Mouse (Mus musculus): ENCODE measurements around the gene Cga. TPM values are rescaled to one million over a fixed set of nuclear protein-coding genes. Genes with fewer than 3 reads are reported as not detected.
A peak's percentile ranks its signal among the peaks of the same experiment; 100 is the strongest.
"Not testable (repeated sequence)": the region's sequence is repeated elsewhere in the genome, so short reads cannot be mapped to it uniquely, and the experiment has no call there.

Cga gene
- polyA plus RNA-seq, 1 experiment = 1.00 TPM

DNA sequence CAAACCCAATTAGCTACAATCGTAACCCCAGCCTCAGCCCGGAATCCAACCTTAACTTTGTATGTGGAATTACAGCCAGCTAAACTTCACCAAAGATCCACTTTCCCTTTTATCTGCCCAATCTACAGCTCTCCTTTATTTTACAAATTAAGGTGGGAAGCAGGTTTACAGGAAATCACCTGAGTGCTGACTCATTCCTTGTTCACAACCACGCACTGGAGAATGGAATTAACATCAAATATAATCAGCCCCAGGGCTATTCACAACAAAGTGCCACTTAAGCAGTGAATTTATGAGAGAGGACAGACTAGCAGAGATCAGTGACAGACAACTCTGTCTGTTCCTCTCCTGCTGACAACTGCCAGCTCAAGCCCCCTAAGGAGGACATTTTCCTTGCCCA lies 17.8 kb downstream of the Cga start:
- Histone ChIP-seq H3K36me3 (ENCODE audit: control insufficient read depth, insufficient read depth, low read length) (no peaks in the 10 kb centered on the region), H3K27ac (ENCODE audit: control insufficient read depth, insufficient read depth, low read length) (no peak overlapping the region), H3K4me3 (ENCODE audit: control insufficient read depth, insufficient read depth, low read length) (no peak overlapping the region), H3K4me1 (replicated peaks; ENCODE audit: control insufficient read depth, insufficient read depth, low read length) (no peaks in the 10 kb centered on the region), H3K27me3 (ENCODE audit: control insufficient read depth, insufficient read depth, low read length) (no peaks in the 10 kb centered on the region)
- no peak for DNase-seq
- TF ChIP-seq CTCF (IDR thresholded peaks at IDR 0.05; ENCODE audit: borderline replicate concordance, control insufficient read depth, extremely low read depth, insufficient read depth, low read length, poor library complexity) (no peak), POLR2A (IDR thresholded peaks at IDR 0.05; ENCODE audit: control insufficient read depth, extremely low read depth, insufficient read depth, low read length, poor library complexity) (no peak)
- 70% methylated on average over 3 of the region's 3 CpGs for WGBS

DNA sequence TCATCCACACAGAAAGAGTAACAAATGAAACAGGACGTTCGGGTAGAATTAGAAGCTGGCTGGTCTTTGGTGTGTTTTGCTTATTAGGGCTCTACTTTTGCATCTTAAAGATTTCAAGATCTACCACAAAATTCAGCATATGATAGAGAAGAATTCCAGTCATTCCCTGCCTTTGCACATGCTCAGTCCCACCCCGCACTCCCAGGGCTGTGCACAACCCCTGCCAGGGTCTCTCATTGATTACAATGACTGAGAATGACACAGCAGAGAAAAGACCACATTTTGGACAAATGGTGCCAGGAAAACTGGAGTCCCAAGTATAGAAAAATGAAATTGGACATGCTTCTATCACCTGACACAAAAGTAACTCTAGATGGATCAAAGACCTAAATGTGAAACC lies 18.6 kb downstream of the Cga start:
- 88% methylated on average over 3 of the region's 3 CpGs for WGBS
- H3K27me3 ChIP-seq (ENCODE audit: control insufficient read depth, insufficient read depth, low read length) = no peaks in the 10 kb centered on the region
- DNase-seq = no peak

GRCm38 (mm10) chr4:34917400-34917799 lies 23.8 kb downstream of the Cga start:
- no peaks in the 10 kb centered on the region for H3K4me1 ChIP-seq (replicated peaks; ENCODE audit: control insufficient read depth, insufficient read depth, low read length)
- TF ChIP-seq POLR2A (IDR thresholded peaks at IDR 0.05; ENCODE audit: control insufficient read depth, extremely low read depth, insufficient read depth, low read length, poor library complexity) (no peak), CTCF (IDR thresholded peaks at IDR 0.05; ENCODE audit: borderline replicate concordance, control insufficient read depth, extremely low read depth, insufficient read depth, low read length, poor library complexity) (no peak)
- 95% methylated on average over 7 of the region's 7 CpGs for WGBS
- no peak overlapping the region for H3K4me3 ChIP-seq (ENCODE audit: control insufficient read depth, insufficient read depth, low read length)
- no peak for DNase-seq
- no peaks in the 10 kb centered on the region for H3K27me3 ChIP-seq (ENCODE audit: control insufficient read depth, insufficient read depth, low read length)
- no peak overlapping the region for H3K27ac ChIP-seq (ENCODE audit: control insufficient read depth, insufficient read depth, low read length)
- H3K36me3 ChIP-seq (ENCODE audit: control insufficient read depth, insufficient read depth, low read length) = no peaks in the 10 kb centered on the region

More for the DNA sequence above, 18.6 kb downstream of the Cga start:
- Histone ChIP-seq H3K36me3 (ENCODE audit: control insufficient read depth, insufficient read depth, low read length) (no peaks in the 10 kb centered on the region), H3K4me3 (ENCODE audit: control insufficient read depth, insufficient read depth, low read length) (no peak overlapping the region), H3K27ac (ENCODE audit: control insufficient read depth, insufficient read depth, low read length) (no peak overlapping the region), H3K4me1 (replicated peaks; ENCODE audit: control insufficient read depth, insufficient read depth, low read length) (no peaks in the 10 kb centered on the region)
- TF ChIP-seq CTCF (IDR thresholded peaks at IDR 0.05; ENCODE audit: borderline replicate concordance, control insufficient read depth, extremely low read depth, insufficient read depth, low read length, poor library complexity) = no peak
- no peak for TF ChIP-seq POLR2A (IDR thresholded peaks at IDR 0.05; ENCODE audit: control insufficient read depth, extremely low read depth, insufficient read depth, low read length, poor library complexity)

GRCm38 (mm10) chr4:34922177-34922870 lies 28.7 kb downstream of the Cga start:
- TF ChIP-seq CTCF (IDR thresholded peaks at IDR 0.05; ENCODE audit: borderline replicate concordance, control insufficient read depth, extremely low read depth, insufficient read depth, low read length, poor library complexity) (no peak), POLR2A (IDR thresholded peaks at IDR 0.05; ENCODE audit: control insufficient read depth, extremely low read depth, insufficient read depth, low read length, poor library complexity) (no peak)
- DNase-seq = peak; percentile 47
- Histone ChIP-seq H3K4me1 (replicated peaks; ENCODE audit: control insufficient read depth, insufficient read depth, low read length) (no peaks in the 10 kb centered on the region), H3K36me3 (ENCODE audit: control insufficient read depth, insufficient read depth, low read length) (no peaks in the 10 kb centered on the region), H3K4me3 (ENCODE audit: control insufficient read depth, insufficient read depth, low read length) (no peak overlapping the region), H3K27me3 (ENCODE audit: control insufficient read depth, insufficient read depth, low read length) (no peaks in the 10 kb centered on the region), H3K27ac (ENCODE audit: control insufficient read depth, insufficient read depth, low read length) (no peak overlapping the region)
- 75% methylated on average over 6 of the region's 6 CpGs for WGBS

DNA sequence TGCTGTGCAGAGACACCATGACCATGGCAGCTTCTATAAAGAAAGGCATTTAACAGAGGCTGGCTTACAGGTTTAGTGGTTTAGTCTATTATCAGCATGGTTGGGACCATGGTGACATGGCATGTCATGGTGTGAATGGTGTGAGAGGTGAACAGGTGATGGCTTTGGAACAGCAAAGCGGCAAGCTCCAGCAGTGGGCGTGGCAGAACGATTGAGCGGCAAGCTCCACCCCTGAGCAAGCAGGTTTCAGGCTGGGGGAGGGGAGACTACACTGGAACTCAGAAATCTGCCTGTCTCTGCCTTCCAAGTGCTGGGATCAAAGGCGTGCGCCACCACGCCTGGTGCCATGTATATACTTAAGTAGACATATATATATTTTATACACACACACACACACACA lies 34.8 kb downstream of the Cga start:
- not testable (repeated sequence) for DNase-seq; H3K27me3 ChIP-seq (ENCODE audit: control insufficient read depth, insufficient read depth, low read length); H3K4me3 ChIP-seq (ENCODE audit: control insufficient read depth, insufficient read depth, low read length); H3K36me3 ChIP-seq (ENCODE audit: control insufficient read depth, insufficient read depth, low read length); H3K4me1 ChIP-seq (replicated peaks; ENCODE audit: control insufficient read depth, insufficient read depth, low read length); H3K27ac ChIP-seq (ENCODE audit: control insufficient read depth, insufficient read depth, low read length)
- 91% methylated on average over 7 of the region's 7 CpGs for WGBS

- Histone ChIP-seq H3K4me1 (replicated peaks; ENCODE audit: control insufficient read depth, insufficient read depth, low read length) (no peaks in the 10 kb centered on the region), H3K27ac (ENCODE audit: control insufficient read depth, insufficient read depth, low read length) (no peak overlapping the region), H3K4me3 (ENCODE audit: control insufficient read depth, insufficient read depth, low read length) (no peak overlapping the region), H3K27me3 (ENCODE audit: control insufficient read depth, insufficient read depth, low read length) (no peaks in the 10 kb centered on the region), H3K36me3 (ENCODE audit: control insufficient read depth, insufficient read depth, low read length) (no peaks in the 10 kb centered on the region)
- TF ChIP-seq POLR2A (IDR thresholded peaks at IDR 0.05; ENCODE audit: control insufficient read depth, extremely low read depth, insufficient read depth, low read length, poor library complexity) (no peak), CTCF (IDR thresholded peaks at IDR 0.05; ENCODE audit: borderline replicate concordance, control insufficient read depth, extremely low read depth, insufficient read depth, low read length, poor library complexity) (no peak)
- WGBS = 96% methylated on average over 25 of the region's 25 CpGs
- DNase-seq = no peak
Measured at GRCm38 (mm10) chr4:34941046-34941445, 47.5 kb downstream of the Cga start.

- Histone ChIP-seq H3K4me1 (replicated peaks; ENCODE audit: control insufficient read depth, insufficient read depth, low read length) (no peaks in the 10 kb centered on the region), H3K4me3 (ENCODE audit: control insufficient read depth, insufficient read depth, low read length) (no peak overlapping the region), H3K36me3 (ENCODE audit: control insufficient read depth, insufficient read depth, low read length) (no peaks in the 10 kb centered on the region), H3K27ac (ENCODE audit: control insufficient read depth, insufficient read depth, low read length) (no peak overlapping the region), H3K27me3 (ENCODE audit: control insufficient read depth, insufficient read depth, low read length) (no peaks in the 10 kb centered on the region)
- TF ChIP-seq CTCF (IDR thresholded peaks at IDR 0.05; ENCODE audit: borderline replicate concordance, control insufficient read depth, extremely low read depth, insufficient read depth, low read length, poor library complexity) = no peak
- TF ChIP-seq POLR2A (IDR thresholded peaks at IDR 0.05; ENCODE audit: control insufficient read depth, extremely low read depth, insufficient read depth, low read length, poor library complexity) = no peak
- DNase-seq = no peak
Measured at GRCm38 (mm10) chr4:34947181-34947580, 53.6 kb downstream of the Cga start.
